Mouse (Mus musculus): ENCODE measurements around the gene Soga3.
A peak's percentile ranks its signal among the peaks of the same experiment; 100 is the strongest.

The Soga3 gene

GRCm38 (mm10) chr10:29208735-29209134, 65.1 kb downstream of the Soga3 start:
- DNase-seq (ENCODE audit: low spot score) = no peak

GRCm38 (mm10) chr10:29211453-29211852, 67.8 kb downstream of the Soga3 start, which contains the start of gene 9330159F19Rik:
Gene 9330159F19Rik (plus strand): TSS chr10:29211606.
- DNase-seq (ENCODE audit: low spot score) = peak; percentile 40

- DNase-seq (ENCODE audit: low spot score) = peak; percentile 58
Measured at GRCm38 (mm10) chr10:29213534-29214100, 70.0 kb downstream of the Soga3 start.

GRCm38 (mm10) chr10:29216957-29217356, 73.3 kb downstream of the Soga3 start:
- no peak for DNase-seq (ENCODE audit: low spot score)

- DNase-seq (ENCODE audit: low spot score) = no peak
Measured at GRCm38 (mm10) chr10:29217451-29217850, 73.8 kb downstream of the Soga3 start.

- no peak for DNase-seq (ENCODE audit: low spot score)
Measured at GRCm38 (mm10) chr10:29225329-29225728, 81.7 kb downstream of the Soga3 start.

- DNase-seq (ENCODE audit: low spot score) = no peak
Measured at GRCm38 (mm10) chr10:29231208-29231607, 87.6 kb downstream of the Soga3 start.

All from left cerebral cortex, adult 11 months (tissue).